Mouse (Mus musculus): ENCODE data around the gene Gm11639.

DNA sequence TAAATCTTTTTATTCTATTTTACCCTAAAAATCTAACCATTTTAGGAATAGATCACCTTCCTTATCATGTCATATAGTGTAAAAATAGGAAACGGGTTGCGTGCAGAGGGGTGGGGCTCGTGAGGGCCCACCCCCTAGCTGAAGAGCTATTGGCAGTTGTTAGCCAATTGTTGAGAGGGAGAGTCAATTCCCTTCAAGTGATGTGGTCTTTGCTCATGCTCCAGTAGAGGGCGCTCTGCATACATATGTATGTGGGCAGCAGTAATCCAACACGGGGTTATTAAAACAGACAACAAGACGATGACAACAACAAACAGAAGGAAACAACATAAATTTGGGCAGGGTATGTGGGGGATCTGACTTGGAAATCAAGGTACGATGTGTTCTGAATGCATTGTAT lies 335.6 kb downstream of the Gm11639 start:
- TF ChIP-seq CTCF (IDR thresholded peaks at IDR 0.05; ENCODE audit: extremely low read depth, insufficient read depth, low read length) (0 out of 2 replicates have a peak, but pooled peaks have one; percentile 4), POLR2A (IDR thresholded peaks at IDR 0.05; ENCODE audit: extremely low read depth, insufficient read depth, low read length) (no peak)

Measured in cortical plate, adult 2 months (tissue).